7 mouse cellular contexts compared by ENCODE assay signal in the genomic region with DNA sequence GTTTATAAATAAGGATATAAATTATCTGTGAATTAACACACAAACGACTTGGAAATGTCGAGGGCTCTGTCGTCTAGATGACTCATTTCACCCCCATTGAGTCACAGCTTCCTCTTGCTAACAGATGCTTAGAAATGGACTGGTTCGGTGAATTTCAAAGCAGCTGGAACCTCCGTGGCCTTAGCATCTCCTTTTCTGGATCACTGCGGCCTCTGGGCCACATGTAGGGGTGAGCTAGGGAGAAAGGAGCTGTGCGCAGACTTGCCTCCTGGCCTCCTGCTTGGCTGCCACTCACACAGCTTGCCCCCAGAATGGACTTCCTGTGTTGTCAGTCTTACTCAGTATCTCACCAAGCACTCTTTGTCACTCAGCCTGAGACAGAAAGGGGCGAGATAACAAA. TPM values are rescaled to one million over a fixed set of nuclear protein-coding genes. Genes with fewer than 3 reads are reported as not detected.
DNase-seq lines count a peak whose midpoint lies in the region; ATAC-seq lines count a peak whose summit lies in the region.

No protein-coding gene starts in this region.

- no peak overlapping the region for H3K9ac ChIP-seq in embryonic facial prominence, embryonic 11.5 days (replicated peaks; ENCODE audit: low read length)

- H3K27ac ChIP-seq in embryonic facial prominence, embryonic 11.5 days (replicated peaks; ENCODE audit: low read depth, low read length), result no peak overlapping the region
- H3K27ac ChIP-seq in limb, embryonic 10.5 days, result peak overlapping the region; percentile 77

- WGBS in embryonic facial prominence, embryonic 11.5 days, result 9% methylated on average over 8 of the region's 8 CpGs
- WGBS in limb, embryonic 10.5 days, result 15% methylated on average over 8 of the region's 8 CpGs

- H3K4me1 ChIP-seq in embryonic facial prominence, embryonic 11.5 days (ENCODE audit: control insufficient read depth, insufficient read depth, low read length), result peaks cover 5% of the 10 kb centered on the region; the same call in 1 of the 2 replicates
- H3K4me1 ChIP-seq in limb, embryonic 10.5 days, result peaks cover 42% of the 10 kb centered on the region

- no peaks in the 10 kb centered on the region for H3K9me3 ChIP-seq in embryonic facial prominence, embryonic 11.5 days (replicated peaks; ENCODE audit: control insufficient read depth, low read length)
- H3K9me3 ChIP-seq in limb, embryonic 10.5 days (replicated peaks), result no peaks in the 10 kb centered on the region

- 0 out of 2 replicates have a peak, but pooled peaks have one; percentile 16 for ATAC-seq in embryonic facial prominence, embryonic 11.5 days (replicated peaks; ENCODE audit: insufficient number of reproducible peaks, low FRiP score, low TSS enrichment, low read depth)

- no peaks in the 10 kb centered on the region; the same call in 1 of the 2 replicates for H3K36me3 ChIP-seq in embryonic facial prominence, embryonic 11.5 days (replicated peaks; ENCODE audit: control insufficient read depth, insufficient read depth, low read depth, low read length)
- H3K36me3 ChIP-seq in limb, embryonic 10.5 days, result no peaks in the 10 kb centered on the region

- DNase-seq in 3T3-L1 (ENCODE audit: low read depth, low spot score) (peak; percentile 74), A20 (ENCODE audit: low read depth, low spot score) (peak; percentile 88)
- peak; percentile 28 for DNase-seq in embryonic facial prominence, embryonic 11.5 days (ENCODE audit: low spot score)
- no peak for DNase-seq in limb, embryonic 10.5 days (ENCODE audit: low spot score)
- DNase-seq in yolk sac, embryonic 10.5 days (ENCODE audit: low spot score), result peak; percentile 44
- DNase-seq in gastrocnemius, adult 8-10 months (ENCODE audit: low spot score in 2 of 2), result no peak
- DNase-seq in c-Kit-positive CD71-positive TER-119-positive erythroid progenitor cells, embryonic 14.5 days (ENCODE audit: low spot score), result no peak

- no peaks in the 10 kb centered on the region for H3K27me3 ChIP-seq in embryonic facial prominence, embryonic 11.5 days (ENCODE audit: control insufficient read depth, insufficient read depth, low read length)
- no peaks in the 10 kb centered on the region for H3K27me3 ChIP-seq in limb, embryonic 10.5 days (ENCODE audit: low read depth, poor library complexity, severe bottlenecking)

- no peak overlapping the region for H3K4me3 ChIP-seq in embryonic facial prominence, embryonic 11.5 days (ENCODE audit: low read depth, low read length)
- no peak overlapping the region for H3K4me3 ChIP-seq in limb, embryonic 10.5 days

- H3K4me2 ChIP-seq in embryonic facial prominence, embryonic 11.5 days (ENCODE audit: low read depth, low read length), result no peak overlapping the region

RNA-seq across cellular contexts. Expression of a gene that starts 26.3 kb away (rescaled TPM):
- polyA plus RNA-seq in embryonic facial prominence, embryonic 11.5 days (2014; fragmentation: Nextera tagmentation; extraction: Ambion mirVana), result 39.9 and 50.9 TPM in 2 replicates
- polyA plus RNA-seq in limb, embryonic 10.5 days (2016; fragmentation: Nextera tagmentation; extraction: Ambion mirVana), result 36.2 and 43.4 TPM in 2 replicates
- total RNA-seq in gastrocnemius, adult 8-10 months (2022), result 10 to 100 TPM; 15.7 to 20.8 (median 18.7) TPM

Comparison
In these comparisons a context has a peak if more than half of its experiments do, and no peak if none do; other contexts are left out.
1. DNase-seq: peak in 3T3-L1 (single experiment), A20 (single experiment), embryonic facial prominence, embryonic 11.5 days (single experiment) and yolk sac, embryonic 10.5 days (single experiment); none in limb, embryonic 10.5 days (single experiment), gastrocnemius, adult 8-10 months (0 of 2) and c-Kit-positive CD71-positive TER-119-positive erythroid progenitor cells, embryonic 14.5 days (single experiment).